Mouse (Mus musculus) liver, adult (tissue): Measurements from ENCODE around the gene Usp54.

ENCODE experiments used
- GATA4 ChIP-seq: IDR thresholded peaks from 2 replicates; pipeline ENCODE4 v1.6.1; 2014; ENCODE audit warnings: mild to moderate bottlenecking, low read length; ENCODE audit not compliant: insufficient replicate concordance

Usp54 gene

DNA sequence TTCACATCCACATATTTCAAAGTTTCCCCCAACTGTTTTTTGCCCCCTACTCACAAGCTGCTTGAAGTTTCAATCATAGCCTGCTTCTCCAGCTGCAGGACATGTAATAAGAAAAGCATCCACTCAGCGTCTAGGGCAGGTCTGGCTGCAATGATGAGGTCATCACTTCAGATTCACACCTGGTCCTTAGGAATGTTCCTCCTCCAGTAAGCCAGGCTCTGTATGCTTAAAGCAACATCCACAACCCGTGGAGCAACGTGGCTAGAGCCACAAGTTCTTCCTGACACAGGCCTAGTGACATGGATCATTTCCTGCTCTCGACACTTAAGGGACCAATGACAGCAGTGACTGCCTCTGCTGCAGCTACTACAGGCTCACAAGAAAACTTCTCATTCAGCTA is 9.6 kb downstream of the Usp54 start:
- no peak for TF ChIP-seq GATA4

DNA sequence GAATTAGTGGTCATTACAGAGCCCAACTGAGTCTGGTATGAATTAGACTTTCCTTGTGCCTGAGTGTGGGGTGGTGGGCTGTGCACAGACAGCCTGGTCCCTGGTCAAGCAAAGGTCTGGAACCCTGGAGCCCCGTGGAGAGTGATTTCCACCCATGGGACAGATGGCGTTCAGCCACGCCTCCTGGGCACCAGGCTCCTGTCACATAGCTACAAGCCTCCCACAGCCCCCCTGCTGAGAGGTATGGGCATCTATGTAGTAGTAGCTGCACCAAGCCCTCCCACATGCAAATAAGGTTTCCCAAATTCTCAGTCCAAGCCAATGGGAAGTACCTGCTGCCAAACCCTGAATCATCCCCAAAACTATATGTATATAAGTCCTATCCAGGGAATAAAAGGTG is 13.9 kb downstream of the Usp54 start:
- no peak for TF ChIP-seq GATA4

DNA sequence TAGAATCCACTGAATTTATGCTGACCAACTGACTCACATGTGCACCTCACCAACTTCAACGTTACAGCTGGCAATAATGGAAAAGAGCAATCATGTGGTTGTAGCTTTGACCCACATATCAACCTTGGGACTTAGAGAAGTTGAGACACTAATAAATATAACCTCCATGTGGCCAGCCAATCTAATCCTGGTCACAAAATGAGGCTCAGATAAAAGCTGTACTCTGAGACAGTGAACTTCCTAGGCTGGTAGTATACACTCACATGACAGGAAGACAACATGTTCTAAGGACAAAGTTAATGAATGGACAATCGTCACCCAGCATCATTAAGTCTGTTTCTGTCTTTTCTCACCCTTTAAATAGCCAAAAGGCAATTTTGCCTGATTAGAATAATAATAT is 14.4 kb downstream of the Usp54 start:
- TF ChIP-seq GATA4, result 0 out of 2 replicates have a peak, but pooled peaks have one; percentile 12

DNA sequence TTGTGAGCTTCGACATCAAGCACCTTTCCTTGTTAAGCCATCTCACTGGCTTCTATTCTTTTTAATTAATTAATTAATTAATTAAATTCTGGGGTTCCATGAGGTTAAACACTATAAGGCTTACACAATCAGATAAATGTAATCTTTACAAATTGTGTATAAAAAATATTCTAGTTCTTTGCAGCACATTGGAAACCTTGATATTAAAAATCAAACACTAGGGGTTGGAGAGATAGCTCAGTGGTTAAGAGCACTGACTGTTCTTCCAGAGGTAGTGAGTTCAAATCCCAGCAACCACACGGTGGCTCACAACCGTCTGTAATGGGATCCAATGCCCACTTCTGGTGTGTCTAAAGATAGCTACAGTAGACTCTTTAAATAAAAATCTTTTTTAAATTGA is 18.0 kb downstream of the Usp54 start:
- no peak for TF ChIP-seq GATA4

DNA sequence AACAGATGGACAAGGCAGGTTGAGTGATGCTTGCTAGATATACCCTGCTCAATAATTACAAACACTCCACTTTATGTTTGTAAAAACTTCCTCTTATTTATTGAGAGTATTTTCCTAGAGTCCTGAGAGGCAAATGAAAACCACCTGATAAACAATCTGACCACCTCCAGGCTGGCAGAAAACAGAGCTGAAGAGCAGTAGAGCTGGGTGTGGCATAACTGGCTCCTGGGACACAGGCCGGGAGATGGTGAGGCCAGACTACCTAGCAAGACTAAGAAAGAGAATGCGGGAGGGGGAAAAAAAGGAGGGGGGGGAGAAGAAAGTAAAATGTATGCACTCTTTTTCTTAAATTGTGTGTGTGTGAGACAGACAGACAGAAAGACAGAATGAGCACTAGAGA is 18.5 kb downstream of the Usp54 start:
- TF ChIP-seq GATA4, result no peak

DNA sequence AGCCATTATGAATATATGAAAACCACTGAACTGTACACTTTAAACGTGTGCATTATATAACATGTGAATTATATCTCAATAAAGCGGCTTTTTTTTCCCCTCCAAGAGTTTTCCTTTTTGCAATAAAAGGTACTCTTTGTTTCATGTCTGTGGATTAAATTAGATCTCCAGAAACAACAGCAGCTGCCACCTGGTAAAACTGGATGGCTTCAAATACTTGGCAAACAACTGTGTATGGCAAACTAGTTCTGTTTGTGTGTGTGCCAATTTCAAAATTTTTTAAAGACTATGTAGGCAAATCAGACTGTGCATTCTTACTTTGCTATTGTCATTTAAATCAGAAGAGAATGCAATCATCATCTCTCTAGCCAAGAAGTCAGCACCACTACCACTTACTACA is 19.0 kb downstream of the Usp54 start:
- TF ChIP-seq GATA4, result no peak

DNA sequence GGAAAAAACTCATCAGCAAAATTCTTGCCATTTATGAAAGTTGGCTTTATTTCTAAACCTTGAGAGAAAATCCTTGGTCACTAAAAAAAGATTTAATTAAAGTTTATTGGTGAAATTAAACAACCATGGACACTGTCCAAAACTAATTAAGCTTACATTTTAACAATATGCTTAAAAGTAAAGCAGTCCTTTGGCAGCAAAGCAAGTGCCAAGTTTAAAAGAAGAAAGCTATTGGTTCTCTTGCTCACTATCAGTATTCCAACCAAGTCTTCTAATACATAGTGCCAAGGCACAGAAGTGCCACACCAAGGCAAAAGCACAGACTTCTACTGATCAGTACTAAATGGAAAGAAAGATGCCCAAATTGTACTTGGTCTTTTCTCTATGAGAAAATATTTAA is 21.7 kb downstream of the Usp54 start:
- TF ChIP-seq GATA4, result no peak

DNA sequence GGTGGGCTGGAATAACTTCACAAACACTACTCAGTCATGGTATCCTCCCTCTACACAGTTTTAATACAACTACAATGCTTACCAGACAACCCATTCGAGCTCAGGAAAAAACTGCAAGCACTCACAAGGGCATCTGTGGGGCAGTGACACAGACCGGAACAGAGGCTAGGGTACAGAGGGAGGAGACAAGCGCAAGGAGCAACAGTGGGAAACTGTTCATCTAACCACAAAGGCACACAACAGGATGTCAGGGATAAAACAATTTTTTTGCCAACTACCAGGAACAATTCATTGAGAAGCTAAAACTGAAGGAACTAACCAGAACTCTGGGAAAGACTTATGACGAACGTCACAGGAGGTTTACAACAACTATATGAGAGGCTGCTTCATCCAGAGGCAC is 22.7 kb downstream of the Usp54 start:
- TF ChIP-seq GATA4, result peak; percentile 34; the same call in 1 of the 2 replicates

DNA sequence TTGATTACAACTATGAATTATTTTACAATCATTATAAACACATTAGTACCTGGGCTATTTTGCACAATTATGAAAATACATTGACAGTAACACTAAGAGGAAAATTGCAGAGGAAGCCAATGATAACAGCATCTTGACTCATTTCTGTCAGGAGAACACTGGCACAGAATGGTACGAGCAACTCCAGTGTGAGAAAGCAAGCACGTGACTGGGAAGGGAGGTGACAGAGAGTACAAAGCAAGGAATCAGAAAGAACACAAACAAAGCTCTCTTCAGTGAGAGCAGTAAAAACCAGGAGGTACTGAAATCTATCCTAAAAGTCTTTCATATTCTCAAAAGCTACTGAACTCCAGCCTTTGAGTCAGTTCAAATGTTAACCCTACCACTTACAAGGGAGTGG is 24.4 kb downstream of the Usp54 start:
- no peak for TF ChIP-seq GATA4

DNA sequence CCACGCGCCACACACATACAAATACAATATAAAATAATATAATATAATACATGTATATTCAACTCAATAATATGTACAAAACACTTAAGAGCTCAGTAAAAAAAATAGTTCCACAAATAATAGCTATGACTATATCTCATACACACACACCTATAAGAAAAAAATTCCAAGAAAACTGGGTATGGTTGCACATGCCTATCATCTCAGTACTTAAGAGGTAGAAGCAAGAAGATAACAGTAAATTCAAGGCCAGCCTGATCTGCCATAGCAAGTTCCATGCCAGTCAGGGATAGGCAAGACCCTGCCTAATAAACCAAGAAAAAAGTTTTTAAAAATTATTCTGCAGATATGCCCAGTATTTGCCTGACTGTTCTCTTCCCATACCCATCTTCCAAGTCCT is 25.8 kb downstream of the Usp54 start:
- TF ChIP-seq GATA4, result no peak

DNA sequence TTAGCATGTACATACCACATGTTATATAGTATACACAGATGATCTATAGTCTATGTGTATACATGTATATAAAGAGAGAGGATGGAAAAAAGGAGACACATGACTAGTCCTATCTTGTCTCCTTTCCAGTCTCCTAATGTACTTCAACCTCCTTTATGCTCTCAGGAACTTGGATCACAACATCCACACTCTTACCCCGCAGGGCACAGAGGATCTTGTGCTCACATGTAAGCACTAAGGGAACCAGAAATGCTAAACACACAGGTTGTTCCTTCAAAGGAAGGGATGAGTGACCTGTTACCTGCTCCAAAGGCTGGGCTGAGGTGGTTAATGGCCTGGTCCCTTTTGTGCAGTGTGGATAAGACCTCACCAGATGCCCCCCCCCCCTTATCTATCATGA is 28.0 kb downstream of the Usp54 start:
- no peak for TF ChIP-seq GATA4

DNA sequence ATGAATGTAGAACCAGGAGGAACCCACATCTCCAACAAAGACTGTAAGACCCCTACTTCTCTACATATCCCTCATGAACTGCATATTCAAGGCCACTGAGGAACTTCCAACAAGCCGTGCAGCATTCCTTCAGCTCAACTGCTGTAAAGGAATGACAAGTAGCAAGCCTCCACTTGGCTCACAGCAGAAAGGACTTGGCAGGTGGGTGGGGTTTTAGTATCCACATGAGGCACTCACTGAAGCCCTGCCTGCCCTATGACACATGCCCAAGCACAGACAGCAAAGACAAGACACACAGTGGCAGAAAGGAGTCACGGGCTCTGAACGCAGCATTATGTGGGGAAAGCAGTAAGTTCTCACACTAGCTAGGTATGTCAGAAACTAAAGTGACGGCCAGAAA is 30.7 kb downstream of the Usp54 start:
- no peak for TF ChIP-seq GATA4

DNA sequence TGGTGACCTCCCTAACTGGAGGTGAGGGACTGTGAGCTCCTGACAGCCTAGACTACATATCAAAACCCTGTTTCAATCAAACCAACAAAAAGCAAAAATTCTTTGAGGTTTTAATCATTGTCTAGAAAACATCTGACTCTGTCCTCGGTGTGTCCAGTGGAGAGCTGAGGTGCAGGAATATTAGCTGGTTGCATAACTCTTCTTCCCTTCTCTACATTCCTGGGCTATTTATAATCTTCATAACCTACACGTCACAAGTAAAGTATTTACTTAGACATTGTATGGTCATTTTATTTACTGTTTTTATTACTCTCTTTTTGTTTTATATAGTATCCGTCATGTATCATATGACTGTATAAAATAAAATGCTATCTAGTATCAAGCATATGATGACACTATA is 31.3 kb downstream of the Usp54 start:
- no peak for TF ChIP-seq GATA4

DNA sequence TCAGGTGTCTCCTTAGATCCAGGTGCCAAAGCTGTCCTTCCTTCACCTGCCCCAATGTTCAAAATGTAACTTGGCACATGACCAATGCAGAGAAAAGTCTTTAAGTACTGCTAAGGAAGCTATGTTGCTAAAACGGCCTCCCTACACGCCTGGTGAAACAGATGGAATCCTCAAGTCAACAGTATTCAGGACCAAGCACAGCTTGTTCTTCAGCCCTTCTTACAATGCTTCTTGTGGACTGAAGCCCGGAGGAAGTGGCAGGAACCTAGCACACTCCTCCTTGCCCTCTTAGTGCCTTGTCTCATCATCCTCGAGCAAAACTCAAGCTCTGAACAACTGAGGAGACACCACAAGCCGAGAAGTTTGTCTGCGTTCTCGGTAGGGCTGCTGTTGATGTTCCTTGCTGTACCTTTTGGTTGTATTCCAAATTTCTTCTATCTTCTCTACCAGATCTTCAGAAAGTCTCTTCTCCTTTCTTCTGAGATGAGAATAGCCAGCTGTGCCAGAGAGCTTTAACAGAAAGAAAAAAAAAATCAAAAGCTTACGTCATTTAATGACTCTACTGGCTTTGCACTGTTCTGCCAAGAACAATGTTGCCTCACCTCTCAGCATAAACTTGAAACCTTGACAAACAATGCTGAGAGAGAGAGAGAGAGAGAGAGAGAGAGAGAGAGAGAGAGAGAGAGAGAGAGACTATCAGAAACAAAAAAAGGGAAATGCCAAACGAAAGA is 33.3 kb downstream of the Usp54 start:
- TF ChIP-seq GATA4, result no peak

DNA sequence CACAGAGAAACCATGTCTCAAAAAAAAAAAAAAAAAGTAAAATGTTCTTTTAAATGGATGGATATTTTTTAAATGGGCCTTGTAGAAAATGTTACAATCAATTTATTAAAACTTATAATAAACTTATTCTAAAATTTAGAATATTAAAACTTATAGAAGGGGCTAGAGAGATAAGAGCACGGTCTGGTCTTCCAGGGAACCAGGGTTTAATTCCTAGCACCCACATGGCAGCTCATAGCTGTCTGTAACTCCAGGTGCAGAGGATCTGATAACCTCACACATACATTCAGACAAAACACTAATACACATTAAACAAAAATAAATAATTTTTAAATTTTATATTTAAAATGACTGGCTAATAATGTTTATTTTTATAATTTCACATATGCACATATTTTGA is 39.6 kb downstream of the Usp54 start:
- no peak for TF ChIP-seq GATA4

DNA sequence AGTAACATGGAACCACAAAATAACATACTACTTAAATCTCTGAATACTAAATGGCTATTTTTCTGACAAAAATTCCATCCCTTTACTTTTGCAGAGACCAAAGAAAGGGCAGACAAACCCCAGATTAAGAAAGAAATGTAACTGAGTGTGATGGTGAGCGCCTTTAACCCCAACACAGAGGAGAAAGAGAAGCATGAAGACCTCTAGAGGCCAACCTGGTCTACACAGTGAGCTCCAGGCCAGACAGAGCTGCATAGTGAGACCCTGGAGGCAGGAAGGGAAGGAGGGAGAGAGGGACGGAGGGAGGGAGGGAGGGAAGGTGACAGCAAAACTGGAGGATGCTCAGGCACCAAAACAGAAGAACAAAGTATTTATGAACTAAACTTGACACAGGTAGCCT is 40.7 kb downstream of the Usp54 start:
- no peak for TF ChIP-seq GATA4

DNA sequence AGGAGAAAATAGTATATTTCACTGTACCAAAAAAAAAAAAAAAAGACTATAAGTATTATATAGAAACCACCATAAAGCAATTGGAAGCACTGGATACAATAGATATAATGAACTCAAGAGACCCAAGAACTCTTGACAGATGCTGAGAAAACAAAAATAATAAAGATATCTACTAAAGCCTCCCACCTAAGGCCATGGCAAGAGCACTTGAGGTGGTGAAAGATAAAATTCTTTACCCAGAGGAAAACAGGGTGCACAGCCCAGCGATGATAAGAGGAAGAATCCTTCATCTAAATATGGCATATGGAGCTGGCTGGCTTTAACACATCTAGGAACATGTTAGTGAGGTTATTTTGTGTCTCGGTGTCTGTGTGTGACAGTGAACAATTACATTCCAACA is 41.3 kb downstream of the Usp54 start:
- TF ChIP-seq GATA4, result no peak
